Mouse (Mus musculus) lung, postnatal 0 days (tissue): ENCODE results near the gene Ankrd13a.

Experiments
- CTCF ChIP-seq: IDR thresholded peaks from 2 replicates; pipeline ENCODE4 v1.5.1; 2016; ENCODE audit warnings: antibody characterized with exemption, mild to moderate bottlenecking
- EP300 ChIP-seq: IDR thresholded peaks from 2 replicates; pipeline ENCODE4 v1.6.1; 2016; ENCODE audit warnings: antibody characterized with exemption, mild to moderate bottlenecking, control low read depth

GRCm38 (mm10) chr5:114796299-114797012 lies 22.0 kb downstream of the Ankrd13a start:
- TF ChIP-seq CTCF (no peak), EP300 (no peak)
